Mouse (Mus musculus) small intestine, adult 2 months (tissue): ENCODE results near the gene Exo5.

Source experiments
- CTCF ChIP-seq: fragments of 200-500 bp; IDR thresholded peaks from 2 replicates; pipeline ENCODE4 v1.5.1; 2012; ENCODE audit warnings: low read depth, mild to moderate bottlenecking, control low read depth, inconsistent platforms, low read length, moderate library complexity, mixed read lengths; ENCODE audit not compliant: insufficient replicate concordance, insufficient read length; ENCODE audit errors: extremely low read depth
- POLR2A ChIP-seq: fragments of 200-500 bp; IDR thresholded peaks from 2 replicates; pipeline ENCODE4 v1.6.1; 2012; ENCODE audit warnings: low read depth, mild to moderate bottlenecking, control low read depth, inconsistent platforms, low read length, moderate library complexity

GRCm38 (mm10) chr4:120952163-120952562, 27.3 kb upstream of the Exo5 start:
- TF ChIP-seq CTCF (no peak), POLR2A (no peak)
